Mouse (Mus musculus) cerebellum, postnatal 4 days (tissue): ENCODE data around the gene Tctn1.

Experiments used
- DNase-seq, 2 experiments: peaks; one replicate each; pipeline ENCODE4 v3.0.0; 2022; ENCODE audit warnings: low spot score in 2 of 2, mixed read lengths in 1 of 2

Gene Tctn1

GRCm38 (mm10) chr5:122285767-122286150 is 21.5 kb upstream of the Tctn1 start:
- no peak for DNase-seq

- DNase-seq: peak in 1 of 2 experiments; percentile 44
Measured at GRCm38 (mm10) chr5:122285029-122285766, 20.9 kb upstream of the Tctn1 start.

GRCm38 (mm10) chr5:122284183-122285028 is 20.1 kb upstream of the Tctn1 start, which contains the start of gene Pptc7:
Pptc7 (plus strand) TSS chr5:122284365.
- DNase-seq: peak; percentile 73 to 95

- DNase-seq: no peak
Measured at GRCm38 (mm10) chr5:122283828-122284182, 19.5 kb upstream of the Tctn1 start.

- DNase-seq: no peak
Measured at GRCm38 (mm10) chr5:122280827-122281462, 16.7 kb upstream of the Tctn1 start.

- DNase-seq: no peak
Measured at GRCm38 (mm10) chr5:122280422-122280826, 16.2 kb upstream of the Tctn1 start.

- DNase-seq: no peak
Measured at GRCm38 (mm10) chr5:122279799-122280421, 15.7 kb upstream of the Tctn1 start.

GRCm38 (mm10) chr5:122278946-122279345 is 14.7 kb upstream of the Tctn1 start:
- DNase-seq: no peak

GRCm38 (mm10) chr5:122274785-122275184 is 10.5 kb upstream of the Tctn1 start:
- no peak for DNase-seq

GRCm38 (mm10) chr5:122272821-122273220 is 8.6 kb upstream of the Tctn1 start:
- DNase-seq: no peak

GRCm38 (mm10) chr5:122268858-122269604 is 4.8 kb upstream of the Tctn1 start:
- no peak for DNase-seq

- DNase-seq: peak; percentile 56 to 79
Measured at GRCm38 (mm10) chr5:122267899-122268298, 3.6 kb upstream of the Tctn1 start.

GRCm38 (mm10) chr5:122267136-122267535 is 2.9 kb upstream of the Tctn1 start:
- no peak for DNase-seq

- DNase-seq: no peak
Measured at GRCm38 (mm10) chr5:122265942-122266341, 1.7 kb upstream of the Tctn1 start.

GRCm38 (mm10) chr5:122265187-122265586 is 927 bp upstream of the Tctn1 start:
- DNase-seq: no peak

GRCm38 (mm10) chr5:122262104-122262503 is 2.2 kb downstream of the Tctn1 start:
- no peak for DNase-seq

- no peak for DNase-seq
Measured at GRCm38 (mm10) chr5:122258027-122258741, 6.1 kb downstream of the Tctn1 start.

GRCm38 (mm10) chr5:122251895-122252606 is 12.2 kb downstream of the Tctn1 start:
- DNase-seq: no peak

- DNase-seq: no peak
Measured at GRCm38 (mm10) chr5:122249281-122249680, 15.0 kb downstream of the Tctn1 start.

- DNase-seq: no peak
Measured at GRCm38 (mm10) chr5:122247934-122248333, 16.3 kb downstream of the Tctn1 start.
